Mouse (Mus musculus) hindbrain, embryonic 16.5 days (tissue): ENCODE measurements at regions not wholly inside any gene's neighbourhood (a gene's known extent, or its start where the extent isn't known, plus 50 kb on each side); places are given as distances from the start of the nearest gene placed in this dataset.

Source experiments
- ATAC-seq: fragments of 200-750 bp; cut with Nextera tagmentation; 2 replicates; pipeline ENCODE4 v1.8.0; 2017; ENCODE audit warnings: moderate TSS enrichment, moderate library complexity
- H3K27ac ChIP-seq: fragments of 300-500 bp; sonication (generic); 2 replicates; pipeline ENCODE4 v1.5.1; 2014; ENCODE audit warnings: low read depth, mild to moderate bottlenecking, control low read depth, low read length, moderate library complexity
- H3K27me3 ChIP-seq: fragments of 300-500 bp; sonication (generic); replicated peaks from 2 replicates; pipeline ENCODE4 v1.6.1; 2014; ENCODE audit warnings: low read length; ENCODE audit not compliant: control insufficient read depth, insufficient read depth
- H3K36me3 ChIP-seq: fragments of 300-500 bp; sonication (generic); 2 replicates; pipeline ENCODE4 v1.6.1; 2014; ENCODE audit warnings: mild to moderate bottlenecking, low read length, moderate library complexity, mixed read lengths; ENCODE audit not compliant: control insufficient read depth, insufficient read depth
- H3K4me1 ChIP-seq: fragments of 300-500 bp; sonication (generic); 2 replicates; pipeline ENCODE4 v1.6.1; 2014; ENCODE audit warnings: low read depth, low read length; ENCODE audit not compliant: control insufficient read depth, insufficient read depth
- H3K4me2 ChIP-seq: fragments of 300-500 bp; sonication (generic); 2 replicates; pipeline ENCODE4 v1.6.1; 2014; ENCODE audit warnings: mild to moderate bottlenecking, low read length, control low read depth, moderate library complexity
- H3K4me3 ChIP-seq: fragments of 300-500 bp; sonication (generic); 2 replicates; pipeline ENCODE4 v1.5.1; 2014; ENCODE audit warnings: mild to moderate bottlenecking, low read length, control low read depth, moderate library complexity
- H3K9ac ChIP-seq: fragments of 300-500 bp; sonication (generic); 2 replicates; pipeline ENCODE4 v1.6.1; 2014; ENCODE audit warnings: low read depth, mild to moderate bottlenecking, control low read depth, low read length, moderate library complexity
- H3K9me3 ChIP-seq: fragments of 300-500 bp; sonication (generic); 2 replicates; pipeline ENCODE4 v1.6.1; 2014; ENCODE audit warnings: mild to moderate bottlenecking, low read length, moderate library complexity; ENCODE audit not compliant: control insufficient read depth
- WGBS: fragments of 180-500 bp; shearing (Covaris S2); extraction: QIAGEN DNeasy Blood & Tissue Kit; methylation state at CpG from one replicate; pipeline ENCODE4 v1.1.7; 2014; 5-methylcytosine and 5-hydroxymethylcytosine counted together

DNA sequence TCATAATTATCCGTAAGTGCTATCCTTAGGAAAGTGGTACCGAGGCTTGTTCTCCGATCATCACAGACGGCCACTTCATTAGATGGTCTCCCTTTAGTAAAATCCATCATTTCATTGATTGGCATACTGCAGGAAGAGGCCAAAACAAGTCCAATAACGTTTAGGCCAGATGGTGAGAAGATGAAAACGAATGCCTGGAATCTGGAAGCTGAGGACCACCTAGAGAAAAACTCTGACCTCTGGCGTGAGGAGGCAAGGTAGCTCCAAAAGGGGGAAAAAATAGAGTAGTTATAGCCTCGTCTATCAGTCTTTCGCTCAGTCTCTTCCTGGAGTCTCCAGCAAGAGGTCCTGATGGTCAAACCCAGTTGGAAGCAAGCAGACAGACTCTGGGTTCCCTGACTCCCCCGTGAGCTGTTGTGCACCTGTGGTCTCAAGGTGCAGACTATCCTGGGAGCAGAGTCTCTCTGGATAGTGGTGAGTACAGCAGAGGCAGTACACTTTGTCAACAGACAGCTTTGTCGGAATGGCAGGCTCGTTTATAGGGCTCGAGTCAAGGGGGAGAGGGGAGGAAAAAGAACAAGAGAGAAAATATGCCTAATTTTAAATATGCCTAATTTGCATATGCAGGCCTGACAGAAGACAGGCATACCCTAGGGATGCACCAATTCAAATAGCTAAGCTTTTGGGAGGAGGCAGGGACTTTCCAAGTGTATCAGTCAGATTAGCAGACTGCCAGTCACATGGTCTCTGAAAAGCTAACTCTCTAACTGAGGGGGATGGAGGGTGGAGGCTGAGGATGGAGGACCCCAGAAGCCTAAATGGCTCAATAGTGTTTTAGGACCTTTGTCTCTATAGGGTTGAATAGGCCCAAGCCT, 73.0 kb upstream of the Atp2b1 start:
- no peak overlapping the region for H3K4me3 ChIP-seq
- no peak overlapping the region for H3K9ac ChIP-seq
- H3K9me3 ChIP-seq, result peaks cover 8% of the 10 kb centered on the region
- H3K27ac ChIP-seq, result no peak overlapping the region
- WGBS, result 92% methylated on average over 13 of the region's 13 CpGs
- H3K4me1 ChIP-seq, result no peaks in the 10 kb centered on the region
- no peak overlapping the region for H3K4me2 ChIP-seq
- H3K36me3 ChIP-seq, result no peaks in the 10 kb centered on the region
- no peaks in the 10 kb centered on the region for H3K27me3 ChIP-seq
- ATAC-seq, result no peak

DNA sequence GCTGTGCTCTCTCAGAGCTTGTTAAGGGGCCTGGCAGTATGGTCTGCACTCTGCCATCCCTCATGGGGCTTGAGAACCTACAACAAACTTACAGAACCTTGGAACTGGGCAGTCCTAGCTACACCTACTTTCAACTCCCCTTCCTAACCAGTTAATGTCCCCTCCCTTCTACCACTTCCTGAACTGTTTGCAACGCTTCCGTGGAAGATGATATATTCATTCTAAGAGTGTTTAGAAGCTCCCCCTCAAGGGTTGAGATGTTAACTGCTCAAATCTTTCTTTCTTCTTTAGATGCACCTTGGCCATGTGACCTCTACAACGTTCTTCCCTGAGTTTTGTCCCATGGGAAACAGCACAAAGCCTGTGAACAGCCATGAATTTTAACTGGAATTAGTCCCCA, 72.3 kb upstream of the Atp2b1 start:
- Histone ChIP-seq H3K27ac (no peak overlapping the region), H3K4me2 (no peak overlapping the region), H3K9me3 (peaks cover 8% of the 10 kb centered on the region), H3K4me1 (no peaks in the 10 kb centered on the region), H3K4me3 (no peak overlapping the region), H3K27me3 (no peaks in the 10 kb centered on the region), H3K9ac (no peak overlapping the region), H3K36me3 (no peaks in the 10 kb centered on the region)
- WGBS, result 91% methylated on average over 3 of the region's 3 CpGs
- no peak for ATAC-seq

DNA sequence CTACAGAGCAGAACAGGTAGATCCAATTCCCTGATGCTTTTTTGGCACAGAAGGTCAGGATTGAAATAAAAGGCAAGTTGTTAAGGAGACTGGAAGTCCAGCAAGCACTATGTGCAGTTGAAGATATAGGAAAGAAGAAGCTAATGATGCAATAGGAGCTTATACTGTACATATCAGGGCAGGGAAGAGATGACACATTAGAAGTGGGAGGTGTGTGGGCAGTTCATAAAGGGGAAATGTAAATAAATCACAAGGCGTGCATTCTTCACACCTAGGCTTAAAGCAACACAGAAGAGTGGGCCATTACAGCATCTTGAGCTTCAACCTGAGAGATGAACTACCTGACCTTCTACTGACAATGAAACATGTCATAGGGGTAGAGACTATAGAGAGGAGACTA, 71.5 kb upstream of the Atp2b1 start:
- Histone ChIP-seq H3K4me2 (no peak overlapping the region), H3K4me1 (no peaks in the 10 kb centered on the region), H3K27me3 (no peaks in the 10 kb centered on the region), H3K9me3 (peaks cover 8% of the 10 kb centered on the region), H3K4me3 (no peak overlapping the region), H3K27ac (no peak overlapping the region), H3K36me3 (no peaks in the 10 kb centered on the region), H3K9ac (no peak overlapping the region)
- WGBS, result 87% methylated on average over 1 of the region's 1 CpGs
- no peak for ATAC-seq

DNA sequence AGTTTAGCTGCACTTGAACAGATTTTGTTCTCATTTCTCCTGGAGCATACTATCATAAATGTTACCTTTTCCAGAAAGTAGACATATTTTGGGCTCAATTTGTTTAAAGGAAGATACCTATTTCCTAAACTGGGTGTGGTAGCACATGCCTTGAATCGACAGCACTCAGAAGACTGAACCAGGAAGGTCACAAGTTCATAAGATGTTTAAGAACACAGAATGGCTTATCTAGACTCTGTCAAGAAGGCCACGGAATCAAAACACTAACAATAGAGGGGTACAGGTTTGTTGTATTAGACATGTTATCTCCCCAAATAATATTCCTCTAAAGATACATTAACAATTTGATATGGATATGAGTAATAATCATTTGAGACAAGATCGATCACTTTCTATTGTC, 64.4 kb upstream of the Atp2b1 start:
- no peak overlapping the region for H3K9ac ChIP-seq
- no peak overlapping the region for H3K4me2 ChIP-seq
- H3K4me3 ChIP-seq, result no peak overlapping the region
- no peaks in the 10 kb centered on the region for H3K9me3 ChIP-seq
- WGBS, result 87% methylated on average over 3 of the region's 3 CpGs
- ATAC-seq, result no peak
- no peaks in the 10 kb centered on the region for H3K4me1 ChIP-seq
- no peaks in the 10 kb centered on the region for H3K36me3 ChIP-seq
- no peaks in the 10 kb centered on the region for H3K27me3 ChIP-seq
- H3K27ac ChIP-seq, result no peak overlapping the region

DNA sequence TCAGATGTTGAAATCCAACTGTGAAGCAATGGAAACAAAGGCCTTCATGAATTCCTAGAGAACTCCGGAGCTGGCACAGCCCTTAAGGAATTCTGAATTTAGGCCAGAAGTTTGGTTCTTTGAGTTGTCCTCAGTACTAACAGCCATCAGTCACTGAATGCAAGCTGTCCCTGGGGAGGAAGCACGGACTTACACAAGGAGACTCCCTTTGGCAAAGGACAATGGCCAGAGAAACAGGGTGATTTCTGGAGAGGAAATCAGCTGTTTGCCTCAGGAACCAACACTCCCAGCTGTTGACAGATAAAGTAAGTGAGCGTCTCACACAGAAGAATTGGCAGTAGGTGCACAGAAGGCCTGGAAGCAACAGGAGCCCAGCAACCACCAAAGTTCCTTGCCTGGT, 56.8 kb upstream of the Atp2b1 start:
- no peak overlapping the region for H3K4me2 ChIP-seq
- no peaks in the 10 kb centered on the region for H3K27me3 ChIP-seq
- H3K27ac ChIP-seq, result no peak overlapping the region
- no peaks in the 10 kb centered on the region for H3K36me3 ChIP-seq
- 45% methylated on average over 3 of the region's 3 CpGs for WGBS
- H3K9ac ChIP-seq, result no peak overlapping the region
- ATAC-seq, result no peak
- H3K4me3 ChIP-seq, result no peak overlapping the region
- no peaks in the 10 kb centered on the region for H3K4me1 ChIP-seq
- no peaks in the 10 kb centered on the region for H3K9me3 ChIP-seq

DNA sequence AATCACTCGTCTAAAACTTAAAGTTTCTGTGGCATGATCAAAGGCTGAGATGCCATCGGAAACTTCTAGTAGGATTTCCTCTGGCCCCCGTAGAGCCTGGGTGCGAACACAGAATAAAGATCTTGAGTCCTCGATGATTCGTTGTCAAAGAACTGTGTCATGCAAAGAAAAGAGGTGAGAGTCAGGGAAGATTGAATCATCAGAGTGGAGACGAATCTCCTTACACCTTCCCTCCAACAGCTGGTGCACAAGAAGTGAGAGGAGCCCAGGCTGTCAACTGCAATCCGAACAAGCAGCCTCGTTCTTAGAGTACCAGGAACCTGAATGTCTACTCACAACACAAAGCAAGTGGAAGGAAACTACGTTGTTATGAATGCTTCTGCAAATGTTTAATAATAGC, 52.7 kb upstream of the Atp2b1 start:
- H3K4me3 ChIP-seq, result no peak overlapping the region
- no peaks in the 10 kb centered on the region for H3K36me3 ChIP-seq
- no peak overlapping the region for H3K9ac ChIP-seq
- H3K27me3 ChIP-seq, result no peaks in the 10 kb centered on the region
- WGBS, result 91% methylated on average over 10 of the region's 10 CpGs
- H3K9me3 ChIP-seq, result no peaks in the 10 kb centered on the region
- H3K27ac ChIP-seq, result no peak overlapping the region
- no peaks in the 10 kb centered on the region for H3K4me1 ChIP-seq
- H3K4me2 ChIP-seq, result no peak overlapping the region
- ATAC-seq, result no peak

DNA sequence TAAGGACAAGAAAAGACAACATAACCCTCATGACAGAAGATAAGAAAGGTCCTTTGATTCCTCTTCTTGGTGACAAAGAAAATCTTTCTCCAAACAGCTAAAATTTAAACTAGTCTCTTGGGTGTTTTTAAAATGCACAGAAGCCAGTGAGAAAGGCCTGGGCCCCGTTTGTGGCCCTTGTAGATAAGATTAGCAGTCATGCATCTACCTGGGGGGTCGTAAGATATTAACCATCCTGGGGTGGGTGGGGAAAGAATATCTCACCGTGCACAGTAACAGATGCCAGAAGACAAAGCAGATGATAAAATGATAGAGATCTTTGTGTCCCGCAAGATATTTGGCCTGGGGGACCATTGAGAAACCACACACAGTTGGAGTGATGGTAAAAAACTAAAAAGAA, 51.5 kb upstream of the Atp2b1 start:
- 82% methylated on average over 4 of the region's 4 CpGs for WGBS

DNA sequence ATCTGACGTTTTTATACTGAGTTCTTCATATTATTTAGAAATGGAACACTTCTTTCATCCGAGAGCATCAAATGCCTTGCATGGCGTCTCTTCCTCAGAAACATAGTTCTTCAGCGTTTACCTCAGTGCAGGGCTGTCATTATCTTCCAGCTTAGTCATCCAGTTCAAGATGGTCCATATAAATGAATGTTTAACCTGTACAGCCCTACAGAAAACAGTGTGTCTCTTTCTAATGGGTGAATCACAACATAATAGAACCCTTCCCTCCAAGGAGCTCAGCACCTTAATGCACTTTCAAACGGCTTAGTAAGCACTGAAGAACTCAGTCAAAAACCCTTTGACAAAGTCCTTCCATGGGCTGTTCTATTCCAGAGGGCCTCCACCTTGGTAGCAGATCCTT, 49.8 kb upstream of the Atp2b1 start:
- ATAC-seq, result no peak
- Histone ChIP-seq H3K27ac (no peak overlapping the region), H3K36me3 (no peaks in the 10 kb centered on the region), H3K4me1 (no peaks in the 10 kb centered on the region), H3K4me3 (no peak overlapping the region), H3K9ac (no peak overlapping the region), H3K4me2 (no peak overlapping the region), H3K9me3 (no peaks in the 10 kb centered on the region), H3K27me3 (no peaks in the 10 kb centered on the region)
- 91% methylated on average over 5 of the region's 5 CpGs for WGBS

More for the DNA sequence above, 51.5 kb upstream of the Atp2b1 start:
- H3K36me3 ChIP-seq, result no peaks in the 10 kb centered on the region
- H3K4me2 ChIP-seq, result no peak overlapping the region
- H3K4me3 ChIP-seq, result no peak overlapping the region
- no peaks in the 10 kb centered on the region for H3K9me3 ChIP-seq
- H3K9ac ChIP-seq, result no peak overlapping the region
- no peaks in the 10 kb centered on the region for H3K27me3 ChIP-seq
- no peak for ATAC-seq
- no peak overlapping the region for H3K27ac ChIP-seq
- no peaks in the 10 kb centered on the region for H3K4me1 ChIP-seq
